Mouse (Mus musculus): ENCODE measurements around the gene Rtkn2. TPM values are rescaled to one million over a fixed set of nuclear protein-coding genes. Genes with fewer than 3 reads are reported as not detected.
A peak's percentile ranks its signal among the peaks of the same experiment; 100 is the strongest.

Rtkn2 gene
- total RNA-seq, 2 experiments from 2014 or later: 5.5 to 5.9 TPM

GRCm38 (mm10) chr10:67984271-67984943 lies 5.0 kb downstream of the Rtkn2 start:
- intact Hi-C loops (cut with DNase I): loop anchor here (2.0 to 5.0 kb wide), 2 partner anchors 72 to 114 kb away; partner anchors contain the start of gene Zfp365
- peak; percentile 48 to 56 for DNase-seq (ENCODE audit: low spot score in 2 of 2)

DNA sequence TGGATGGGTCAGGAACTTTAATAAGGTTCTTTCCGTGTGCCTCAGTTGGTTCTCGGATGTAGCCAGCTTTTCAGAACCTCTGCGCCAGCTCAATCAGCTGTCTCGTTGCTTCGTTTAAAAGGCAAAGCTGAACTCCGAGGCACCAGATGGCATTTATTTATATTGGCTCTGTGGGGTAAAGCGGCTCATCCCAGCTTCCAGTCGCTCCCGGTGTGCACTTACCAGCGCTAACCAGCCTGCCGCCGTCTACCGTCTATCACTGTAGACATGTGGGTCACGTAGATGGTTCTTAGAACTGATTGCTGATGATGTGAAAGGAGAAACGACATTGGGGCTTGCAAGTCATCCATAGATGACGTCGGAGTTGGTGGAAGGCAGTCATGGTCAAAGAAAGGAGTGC lies 5.7 kb downstream of the Rtkn2 start:
- DNase-seq (ENCODE audit: low spot score in 2 of 2): no peak
- intact Hi-C loops (cut with DNase I): loop anchor here (2.0 to 5.0 kb wide), 2 partner anchors 114 to 668 kb away; no protein-coding TSS in a partner anchor

DNA sequence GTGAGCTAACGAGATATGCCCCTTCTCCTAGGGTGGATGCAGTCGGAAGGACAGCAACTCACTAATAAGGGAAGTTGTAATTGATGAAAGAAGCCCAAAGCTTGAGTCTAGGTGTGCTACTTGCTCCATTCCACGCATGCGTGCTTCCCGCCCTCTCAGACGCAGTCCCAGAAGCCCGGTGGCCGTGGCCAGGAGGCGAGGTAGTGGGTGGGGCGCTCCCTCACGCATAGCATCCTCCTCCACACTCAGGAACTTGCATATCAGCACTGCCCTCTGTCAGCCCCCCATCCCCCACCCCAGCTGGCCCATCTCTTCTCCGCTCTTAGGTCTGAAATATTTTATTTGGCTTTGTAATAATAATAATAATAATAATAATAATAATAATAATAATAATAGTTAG lies 16.0 kb downstream of the Rtkn2 start:
- intact Hi-C loops (cut with DNase I): loop anchor here (5.0 kb wide), 1 partner anchor 282 kb away; the partner anchor contains the start of gene Arid5b

GRCm38 (mm10) chr10:67996171-67996570 lies 16.8 kb downstream of the Rtkn2 start:
- intact Hi-C loops (cut with DNase I): loop anchor here (1.0 to 5.0 kb wide), 3 partner anchors 134 to 281 kb away; partner anchors contain the start of gene Arid5b
- no peak for DNase-seq (ENCODE audit: low spot score in 2 of 2)

More for the DNA sequence above, 16.0 kb downstream of the Rtkn2 start:
- no peak for DNase-seq (ENCODE audit: low spot score in 2 of 2)

GRCm38 (mm10) chr10:67998116-67998635 lies 18.8 kb downstream of the Rtkn2 start:
- peak; percentile 36 for DNase-seq (ENCODE audit: low spot score in 2 of 2)
- intact Hi-C loops (cut with DNase I): loop anchor here (5.0 kb wide), 1 partner anchor 279 kb away; the partner anchor contains the start of gene Arid5b

GRCm38 (mm10) chr10:67999170-67999569 lies 19.8 kb downstream of the Rtkn2 start:
- no peak for DNase-seq (ENCODE audit: low spot score in 2 of 2)
- intact Hi-C loops (cut with DNase I): loop anchor here (5.0 kb wide), 1 partner anchor 278 kb away; the partner anchor contains the start of gene Arid5b

- no peak for DNase-seq (ENCODE audit: low spot score in 2 of 2)
- intact Hi-C loops (cut with DNase I): no loop called here
Measured at GRCm38 (mm10) chr10:68001456-68001855, 22.1 kb downstream of the Rtkn2 start.

- no peak for DNase-seq (ENCODE audit: low spot score in 2 of 2)
- intact Hi-C loops (cut with DNase I): loop anchor here (2.0 kb wide), 1 partner anchor 143 kb away; no protein-coding TSS in a partner anchor
Measured at GRCm38 (mm10) chr10:68003651-68004422, 24.5 kb downstream of the Rtkn2 start.

- intact Hi-C loops (cut with DNase I): loop anchor here (2.0 kb wide), 1 partner anchor 141 kb away; no protein-coding TSS in a partner anchor
- no peak for DNase-seq (ENCODE audit: low spot score in 2 of 2)
Measured at GRCm38 (mm10) chr10:68005404-68005803, 26.0 kb downstream of the Rtkn2 start.

DNA sequence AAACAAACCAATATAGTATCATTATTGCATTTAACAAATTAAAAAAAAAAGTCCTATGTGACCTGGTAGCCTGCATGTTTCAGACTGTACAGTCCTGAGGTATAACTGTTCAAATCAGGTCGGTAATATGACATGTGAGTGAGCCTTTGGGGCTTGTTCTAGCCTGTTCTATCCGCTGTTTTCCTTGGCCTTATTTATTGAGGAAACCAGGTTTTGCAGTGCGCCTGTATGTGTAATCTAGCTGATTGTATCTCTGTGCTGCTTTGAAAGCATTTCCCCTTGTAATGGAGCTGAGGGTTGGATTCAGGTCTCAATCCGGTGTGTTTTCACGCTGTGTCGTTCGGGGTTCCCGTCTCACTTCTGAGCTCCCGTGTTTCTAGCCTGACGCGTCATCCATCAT lies 27.1 kb downstream of the Rtkn2 start:
- no peak for DNase-seq (ENCODE audit: low spot score in 2 of 2)
- intact Hi-C loops (cut with DNase I): no loop called here

DNA sequence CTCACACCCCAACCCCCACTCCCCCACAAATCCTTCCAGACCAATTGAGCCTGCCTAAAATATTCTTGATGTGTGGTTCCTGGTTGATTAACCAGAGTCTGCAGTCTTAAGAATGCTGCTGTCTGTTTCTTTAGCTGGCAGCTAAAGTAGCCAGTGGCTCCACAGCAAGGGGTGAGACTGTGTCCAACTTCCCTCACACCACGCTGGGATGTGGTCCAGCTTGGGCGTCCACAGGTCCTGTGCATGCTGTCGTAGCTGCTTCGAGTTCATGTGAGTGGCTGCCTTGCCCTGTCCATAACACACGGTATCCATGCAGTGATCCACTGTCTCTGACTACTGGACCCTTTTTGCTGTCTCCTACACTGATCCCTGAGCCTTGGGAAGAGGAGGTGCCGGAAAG lies 27.7 kb downstream of the Rtkn2 start:
- no peak for DNase-seq (ENCODE audit: low spot score in 2 of 2)
- intact Hi-C loops (cut with DNase I): no loop called here

DNA sequence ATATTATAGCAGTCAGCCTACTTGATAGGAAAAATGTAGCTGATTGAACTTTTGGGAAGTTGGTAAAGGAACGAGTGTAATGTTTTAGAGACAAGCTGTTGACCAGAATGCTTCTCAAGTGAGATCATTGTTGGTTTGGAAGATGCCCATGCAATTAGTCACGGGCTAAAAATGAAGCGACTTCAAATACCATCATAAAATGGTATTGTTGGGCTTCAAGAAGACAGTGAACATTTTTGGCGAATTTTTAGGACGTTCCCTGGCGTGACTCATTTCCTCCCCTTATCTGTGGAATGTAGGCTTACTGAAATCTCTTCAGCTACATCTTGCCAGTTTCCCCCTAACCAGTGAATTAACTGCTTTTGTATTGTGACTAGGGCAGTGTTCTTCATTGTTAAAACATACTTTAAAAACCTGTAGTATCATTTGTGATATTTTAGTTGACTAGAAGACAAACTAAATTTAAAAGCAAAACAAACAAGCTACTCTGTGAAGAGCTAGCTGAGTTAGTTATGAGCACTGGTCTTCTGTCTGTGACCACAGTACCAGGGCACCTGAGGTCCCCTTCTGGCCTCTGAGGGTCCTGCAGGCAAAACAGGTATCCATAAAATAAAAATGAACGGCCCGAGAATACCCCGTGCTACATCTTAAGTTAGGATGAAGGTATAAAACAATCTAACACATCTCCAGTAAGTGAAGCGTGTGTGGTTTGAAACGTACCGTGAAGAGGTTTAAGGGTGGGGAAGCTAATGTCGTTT lies 29.0 kb downstream of the Rtkn2 start:
- intact Hi-C loops (cut with DNase I): no loop called here
- DNase-seq (ENCODE audit: low spot score in 2 of 2): no peak

DNA sequence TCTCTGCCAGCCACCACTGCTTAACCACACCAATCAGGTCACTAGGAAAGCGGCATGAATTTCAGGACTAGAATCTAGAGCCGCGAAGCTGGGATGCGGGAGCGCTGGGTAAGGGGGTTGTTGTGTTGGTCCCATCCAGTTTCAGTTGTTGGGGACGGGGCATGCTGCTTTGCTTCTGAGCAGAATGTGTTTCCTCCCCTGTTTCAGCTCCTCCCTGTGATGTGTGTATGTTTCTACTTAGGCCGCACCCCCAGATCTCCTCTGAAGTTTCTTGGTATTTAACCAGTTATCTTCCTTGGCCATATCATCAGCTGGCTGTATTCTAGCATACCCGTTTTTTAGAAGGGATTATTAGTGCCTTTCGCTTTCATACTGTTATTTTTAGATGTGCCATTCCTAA lies 29.9 kb downstream of the Rtkn2 start:
- no peak for DNase-seq (ENCODE audit: low spot score in 2 of 2)
- intact Hi-C loops (cut with DNase I): no loop called here

DNA sequence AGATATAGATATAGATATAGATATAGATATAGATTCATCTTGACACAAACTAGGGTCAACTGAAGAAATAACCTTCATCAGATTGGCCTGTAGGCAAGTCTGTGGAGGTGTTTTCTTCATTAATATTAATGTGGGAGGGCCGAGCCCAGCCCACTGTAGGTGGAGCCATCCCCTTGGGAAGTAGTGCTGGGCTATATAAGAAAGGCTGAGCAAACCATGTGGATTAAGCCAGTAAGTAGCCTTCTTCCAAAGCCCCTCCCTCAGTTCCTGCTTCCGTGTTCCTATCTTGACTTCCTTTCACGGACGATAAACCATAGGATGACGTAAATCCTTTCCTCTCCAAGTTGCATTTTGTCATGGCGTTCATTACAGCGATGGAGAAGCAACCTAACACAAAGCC lies 30.5 kb downstream of the Rtkn2 start:
- DNase-seq (ENCODE audit: low spot score in 2 of 2): no peak
- intact Hi-C loops (cut with DNase I): no loop called here

GRCm38 (mm10) chr10:68013137-68013536 lies 33.8 kb downstream of the Rtkn2 start:
- DNase-seq (ENCODE audit: low spot score in 2 of 2): no peak
- intact Hi-C loops (cut with DNase I): no loop called here

- no peak for DNase-seq (ENCODE audit: low spot score in 2 of 2)
- intact Hi-C loops (cut with DNase I): no loop called here
Measured at GRCm38 (mm10) chr10:68020755-68021154, 41.4 kb downstream of the Rtkn2 start.

DNA sequence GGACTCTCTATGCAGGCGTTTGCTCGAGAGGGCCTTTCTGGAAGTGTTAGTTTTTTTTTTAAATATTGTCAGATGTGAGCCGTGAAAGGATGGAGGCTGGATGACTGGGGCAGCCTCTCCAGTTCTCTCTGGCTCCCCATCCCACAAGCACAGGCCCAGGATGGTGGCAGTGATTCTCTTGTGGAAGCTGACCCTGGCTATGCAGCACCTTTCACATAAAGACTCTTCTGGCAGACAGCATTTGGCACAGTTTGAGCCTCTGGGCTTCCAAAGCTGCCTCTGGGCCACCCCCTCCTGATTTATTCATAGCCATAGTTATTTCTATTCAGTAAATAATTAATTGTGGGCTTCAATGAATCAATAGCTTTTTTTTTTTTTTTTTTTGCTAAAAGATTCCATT lies 46.3 kb downstream of the Rtkn2 start:
- intact Hi-C loops (cut with DNase I): no loop called here
- no peak for DNase-seq (ENCODE audit: low spot score in 2 of 2)

- intact Hi-C loops (cut with DNase I): no loop called here
- DNase-seq (ENCODE audit: low spot score in 2 of 2): no peak
Measured at GRCm38 (mm10) chr10:68028327-68029080, 49.1 kb downstream of the Rtkn2 start.

GRCm38 (mm10) chr10:68029081-68029626 lies 49.8 kb downstream of the Rtkn2 start:
- DNase-seq (ENCODE audit: low spot score in 2 of 2): no peak
- intact Hi-C loops (cut with DNase I): no loop called here
